Mouse (Mus musculus): ENCODE results near the gene Cwf19l1. TPM values are rescaled to one million over a fixed set of nuclear protein-coding genes. Genes with fewer than 3 reads are reported as not detected.

Gene Cwf19l1
- polyA plus RNA-seq (2012; rRNA removed; ENCODE audit: low replicate concordance), result 9.1 and 11.1 TPM in 2 replicates

DNA sequence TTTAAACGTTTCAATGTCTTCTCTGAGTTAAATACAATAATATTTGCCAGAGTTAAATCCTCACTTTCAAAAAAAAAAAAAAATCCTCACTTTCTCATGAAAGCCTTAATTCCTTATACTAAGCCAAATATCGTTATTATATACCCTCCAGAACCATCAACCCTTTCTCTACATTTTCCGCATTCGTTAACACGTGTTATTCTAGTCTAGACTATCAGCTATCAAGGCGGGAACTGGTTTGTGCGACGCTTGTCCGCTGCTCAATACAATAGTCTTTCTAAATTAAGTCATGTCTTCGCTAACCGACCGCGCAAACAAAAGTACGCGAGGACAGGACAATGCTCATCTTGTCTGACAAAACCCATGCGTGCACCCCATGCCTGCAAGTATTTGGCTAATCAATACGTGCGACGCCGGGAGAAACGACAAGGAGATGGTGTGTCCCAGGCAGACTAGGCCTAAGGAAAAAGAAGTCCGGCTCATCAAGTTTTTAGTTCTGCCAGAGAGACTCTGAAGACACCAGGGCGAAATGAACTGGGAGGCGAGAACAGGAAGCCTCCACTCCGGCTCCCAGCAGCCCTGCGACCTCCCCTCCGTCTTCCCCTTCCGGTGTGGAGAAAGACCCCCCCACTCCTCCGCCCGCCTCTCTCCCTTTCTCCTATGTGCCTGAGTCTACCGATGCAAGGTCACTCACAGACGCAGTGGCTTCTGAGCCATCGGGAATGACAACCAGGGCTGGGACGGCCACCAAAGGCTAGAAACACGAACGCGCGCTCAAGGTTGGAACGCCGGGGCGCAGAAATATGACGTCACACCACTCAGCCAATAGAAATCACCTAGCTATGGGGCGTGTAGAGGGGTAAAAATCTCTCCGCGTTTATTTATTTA, at the start of gene Cwf19l1:
Gene Cwf19l1 (minus strand): TSS at position 805 of the 888 bp plus-strand sequence.

DNA sequence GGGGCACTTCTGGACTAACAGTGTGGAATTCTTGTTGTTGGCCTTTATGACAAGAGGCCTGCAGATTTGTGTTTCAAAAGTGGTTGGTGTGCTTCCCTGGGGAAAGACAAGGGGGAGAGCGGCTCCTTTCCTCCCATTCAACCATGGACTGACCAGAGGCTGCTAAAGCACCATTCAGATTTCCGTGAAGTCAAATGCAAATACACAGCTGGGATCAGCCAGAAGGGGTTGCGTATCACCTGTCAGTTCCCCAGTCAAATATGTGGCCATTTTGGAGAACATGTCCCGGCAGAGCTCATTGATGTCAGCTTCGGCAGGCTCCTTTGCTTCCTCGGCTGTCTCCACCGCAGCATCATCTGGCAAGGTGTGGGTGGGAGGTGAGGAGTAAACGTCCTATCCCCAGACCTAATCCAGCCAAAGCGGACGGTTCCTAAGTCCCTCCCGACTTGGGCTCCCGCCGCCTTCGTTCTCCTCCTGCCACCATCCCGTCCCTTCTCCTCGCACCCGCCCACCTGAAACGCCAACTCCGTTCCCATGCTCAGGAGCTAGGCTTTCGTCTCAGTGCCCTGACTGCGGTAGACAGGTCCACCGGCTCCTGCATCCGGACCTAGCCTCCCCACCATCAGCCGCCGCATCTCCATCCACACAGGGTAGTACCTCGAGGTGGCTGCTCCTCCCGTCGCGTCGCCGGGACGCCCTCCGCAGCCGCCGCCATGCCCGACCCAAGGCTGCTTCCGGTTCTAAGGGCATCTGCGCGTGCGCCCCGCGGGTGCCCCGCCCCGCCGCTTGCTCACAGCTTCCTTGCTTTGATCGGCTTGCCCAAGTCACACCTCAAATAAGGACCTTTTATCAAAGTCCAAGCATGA, 10.3 kb upstream of the Cwf19l1 start, which contains the start of gene Bloc1s2:
Gene Bloc1s2 (minus strand): TSS at position 745 of the 866 bp plus-strand sequence.

DNA sequence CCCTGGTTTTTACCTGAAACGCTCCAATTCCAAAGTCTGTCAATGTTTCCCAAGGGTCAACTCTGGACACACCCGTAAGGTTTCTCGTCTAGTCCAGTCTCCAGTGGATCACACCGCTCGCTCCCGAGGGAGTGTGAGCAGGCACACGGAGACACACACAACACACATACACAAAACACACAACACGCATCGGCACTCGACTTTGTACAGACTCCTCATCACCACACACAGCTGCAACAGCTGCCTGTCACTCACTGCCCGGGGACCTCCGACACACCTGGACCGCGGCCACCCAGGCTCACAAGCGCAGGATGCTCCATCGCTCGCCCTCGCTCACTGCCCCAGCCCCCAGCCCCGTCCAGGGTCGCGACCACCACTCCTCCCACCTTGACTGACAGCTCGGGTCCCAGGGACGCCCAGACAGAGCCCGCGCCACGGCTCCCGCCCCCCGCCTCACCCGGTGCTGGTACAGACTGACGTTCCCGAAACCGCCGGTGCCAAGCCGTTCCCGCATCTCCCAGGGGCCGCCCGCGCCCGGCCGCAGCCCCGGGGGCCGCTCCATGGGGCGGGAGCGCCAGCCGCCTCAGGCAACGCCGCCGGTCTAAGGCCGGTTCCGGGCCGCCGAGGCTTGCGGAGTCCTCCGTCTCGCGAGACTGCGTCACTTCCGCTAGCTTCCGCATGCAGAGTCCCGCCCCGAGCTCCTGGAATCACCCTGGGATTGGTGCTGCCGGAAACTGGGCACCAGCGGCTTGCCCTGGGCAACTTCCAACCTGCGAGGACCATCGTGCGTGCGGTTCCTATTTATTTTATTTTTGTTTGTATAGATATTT, 28.6 kb downstream of the Cwf19l1 start, which contains the start of gene Chuk:
Gene Chuk (minus strand): TSS at position 650 of the 830 bp plus-strand sequence.

DNA sequence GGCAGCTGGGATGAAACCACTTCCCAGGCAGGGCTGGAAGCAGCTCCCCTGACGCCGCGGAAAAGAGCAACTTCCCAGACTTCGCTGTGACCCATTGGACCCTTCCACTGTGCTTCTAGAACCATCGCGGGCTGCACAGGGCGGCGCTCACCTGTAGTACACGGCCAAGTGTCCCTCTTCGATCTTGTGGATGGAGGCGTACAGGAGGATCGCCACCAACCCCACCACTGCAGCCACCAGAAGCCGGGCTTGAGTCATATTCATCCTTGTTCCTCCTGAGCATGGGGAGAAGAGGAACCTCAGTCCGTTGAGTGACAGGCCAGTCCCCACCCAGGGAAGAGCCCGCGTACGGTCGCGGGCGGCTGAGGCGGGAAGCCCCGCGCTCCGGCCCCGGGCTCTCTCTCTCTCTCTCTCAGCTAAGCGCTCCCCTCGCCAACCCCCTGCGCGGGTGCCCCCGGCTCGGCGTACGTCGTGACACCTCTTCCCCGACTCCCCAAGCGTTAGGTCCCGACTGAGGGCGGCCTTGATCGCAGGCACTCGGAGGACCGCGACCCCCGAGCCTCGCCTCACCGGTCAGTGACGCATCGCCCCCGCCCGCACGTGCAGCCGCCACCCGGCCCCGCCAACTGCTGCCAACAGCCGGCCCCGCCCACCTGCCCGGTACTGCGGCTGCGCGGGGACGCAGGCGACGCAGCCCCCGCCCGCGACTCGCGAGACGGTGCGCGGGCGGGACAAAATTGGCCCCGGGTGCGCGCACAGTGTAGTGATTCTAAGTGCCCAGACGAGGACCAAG, 66.4 kb downstream of the Cwf19l1 start, which contains the start of gene Erlin1:
Gene Erlin1 (minus strand): TSS at position 665 of the 793 bp plus-strand sequence.

Other genes with a start within 250 kb of the Cwf19l1 start
- gene Dnmbp, start 195.7 kb downstream of the Cwf19l1 start, polyA plus RNA-seq (2012; rRNA removed; ENCODE audit: low replicate concordance), result 15.3 and 34.4 TPM in 2 replicates
- gene Cpn1, start 149.3 kb downstream of the Cwf19l1 start, polyA plus RNA-seq (2012; rRNA removed; ENCODE audit: low replicate concordance), result 0.06 and 0.73 TPM in 2 replicates
- gene Cyp2c23, start 106.7 kb downstream of the Cwf19l1 start, polyA plus RNA-seq (2012; rRNA removed; ENCODE audit: low replicate concordance), result 0.42 and 0.80 TPM in 2 replicates
- gene Erlin1, start 66.1 kb downstream of the Cwf19l1 start, polyA plus RNA-seq (2012; rRNA removed; ENCODE audit: low replicate concordance), result 12.0 and 13.8 TPM in 2 replicates
- 17.4 and 20.3 TPM in 2 replicates for gene Chuk, start 28.4 kb downstream of the Cwf19l1 start, polyA plus RNA-seq (2012; rRNA removed; ENCODE audit: low replicate concordance)
- gene Bloc1s2, start 10.6 kb upstream of the Cwf19l1 start, polyA plus RNA-seq (2012; rRNA removed; ENCODE audit: low replicate concordance), result 13.2 and 24.5 TPM in 2 replicates
- gene Pkd2l1, start 56.6 kb upstream of the Cwf19l1 start, polyA plus RNA-seq (2012; rRNA removed; ENCODE audit: low replicate concordance), result 0.04 and 0.14 TPM in 2 replicates
- gene Scd3, start 67.4 kb upstream of the Cwf19l1 start, polyA plus RNA-seq (2012; rRNA removed; ENCODE audit: low replicate concordance), result 0.27 and 0.32 TPM in 2 replicates
- gene Scd2, start 157.8 kb upstream of the Cwf19l1 start, polyA plus RNA-seq (2012; rRNA removed; ENCODE audit: low replicate concordance), result 301 and 417 TPM in 2 replicates
- 0.24 and 0.55 TPM in 2 replicates for gene Scd4, start 197.2 kb upstream of the Cwf19l1 start, polyA plus RNA-seq (2012; rRNA removed; ENCODE audit: low replicate concordance)

Measured in subcutaneous adipose tissue, adult 2 months (tissue).